Mouse (Mus musculus): ENCODE measurements around the gene Tnfsf13. TPM values are rescaled to one million over a fixed set of nuclear protein-coding genes. Genes with fewer than 3 reads are reported as not detected.
"Not testable (repeated sequence)": the region's sequence is repeated elsewhere in the genome, so short reads cannot be mapped to it uniquely, and the experiment has no call there.

Tnfsf13 gene
- polyA plus RNA-seq, 1 experiment from 2014 or later = 0.93 TPM

DNA sequence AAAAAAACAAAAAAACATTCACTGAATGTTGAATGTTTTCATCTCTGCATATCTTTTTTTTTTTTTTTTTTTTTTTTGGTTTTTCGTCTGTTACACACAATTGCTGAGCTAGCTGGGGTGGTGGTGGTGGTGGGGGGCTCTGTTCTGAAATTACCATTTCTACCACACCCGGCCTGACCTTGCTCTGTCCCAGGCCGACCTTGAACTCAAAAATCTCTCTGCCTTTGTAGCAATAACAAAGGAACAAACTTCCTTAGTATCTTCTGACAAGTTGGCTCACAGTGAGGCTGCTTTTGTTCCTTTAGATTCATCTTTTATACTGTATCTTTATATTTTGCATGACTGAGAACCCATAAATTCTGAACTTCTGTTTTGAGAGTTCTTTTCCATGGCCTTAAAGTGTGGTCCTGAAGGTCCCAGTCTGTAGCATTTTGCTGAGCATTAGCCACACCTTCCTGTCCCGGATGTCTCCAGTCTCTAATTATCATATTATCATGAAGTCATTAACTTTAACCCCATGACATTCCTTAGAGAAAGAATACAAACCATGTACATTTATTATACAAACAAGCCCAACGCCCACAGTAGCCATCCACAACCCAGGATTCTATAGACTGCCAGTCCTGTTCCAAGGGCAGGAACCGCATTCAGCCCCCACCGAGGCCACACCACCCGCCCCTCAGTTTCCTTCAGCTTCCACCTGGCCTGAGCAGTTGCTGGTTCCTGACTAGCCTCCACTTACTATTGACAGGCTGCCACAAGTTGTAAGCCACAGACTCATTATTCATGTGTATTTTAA lies 18.4 kb upstream of the Tnfsf13 start:
- no peak overlapping the region for H3K9ac ChIP-seq
- no peak for TF ChIP-seq CTCF (IDR thresholded peaks at IDR 0.05; ENCODE audit: low read depth)
- ATAC-seq (ENCODE audit: insufficient read depth) (no peak), DNase-seq (no peak)
- 50% methylated on average over 8 of the region's 8 CpGs for WGBS
- no peaks in the 10 kb centered on the region for H3K9me3 ChIP-seq (ENCODE audit: low read depth, low read length)
- H3K4me1 ChIP-seq (ENCODE audit: insufficient read depth) = no peaks in the 10 kb centered on the region
- H3K36me3 ChIP-seq (ENCODE audit: insufficient read depth) = no peaks in the 10 kb centered on the region
- H3K27ac ChIP-seq (ENCODE audit: low read depth) = no peak overlapping the region
- H3K4me2 ChIP-seq = no peak overlapping the region
- no peak overlapping the region for H3K4me3 ChIP-seq (ENCODE audit: low read depth, low read length)
- no peaks in the 10 kb centered on the region for H3K27me3 ChIP-seq (ENCODE audit: insufficient read depth, low read length)

DNA sequence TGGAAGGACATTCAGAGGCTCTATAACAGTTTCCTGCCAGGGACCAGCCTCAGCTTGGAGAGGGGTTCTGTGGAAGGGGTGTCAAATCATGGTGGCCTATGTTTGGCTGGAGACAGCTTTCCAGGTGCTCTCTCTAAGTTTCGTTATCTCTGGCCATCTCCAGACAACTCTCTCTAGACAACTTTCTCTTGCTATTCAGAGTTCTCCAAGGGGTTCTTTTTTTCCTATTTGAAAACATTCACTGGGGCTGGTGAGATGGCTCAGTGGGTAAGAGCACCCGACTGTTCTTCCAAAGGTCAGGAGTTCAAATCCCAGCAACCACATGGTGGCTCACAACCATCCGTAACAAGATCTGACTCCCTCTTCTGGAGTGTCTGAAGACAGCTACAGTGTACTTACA lies 17.8 kb upstream of the Tnfsf13 start:
- WGBS = 62% methylated on average over 2 of the region's 3 CpGs
- not testable (repeated sequence) for H3K9me3 ChIP-seq (ENCODE audit: low read depth, low read length); H3K4me1 ChIP-seq (ENCODE audit: insufficient read depth); H3K4me2 ChIP-seq; H3K9ac ChIP-seq; H3K4me3 ChIP-seq (ENCODE audit: low read depth, low read length); ATAC-seq (ENCODE audit: insufficient read depth); H3K36me3 ChIP-seq (ENCODE audit: insufficient read depth); H3K27ac ChIP-seq (ENCODE audit: low read depth); DNase-seq; H3K27me3 ChIP-seq (ENCODE audit: insufficient read depth, low read length)

DNA sequence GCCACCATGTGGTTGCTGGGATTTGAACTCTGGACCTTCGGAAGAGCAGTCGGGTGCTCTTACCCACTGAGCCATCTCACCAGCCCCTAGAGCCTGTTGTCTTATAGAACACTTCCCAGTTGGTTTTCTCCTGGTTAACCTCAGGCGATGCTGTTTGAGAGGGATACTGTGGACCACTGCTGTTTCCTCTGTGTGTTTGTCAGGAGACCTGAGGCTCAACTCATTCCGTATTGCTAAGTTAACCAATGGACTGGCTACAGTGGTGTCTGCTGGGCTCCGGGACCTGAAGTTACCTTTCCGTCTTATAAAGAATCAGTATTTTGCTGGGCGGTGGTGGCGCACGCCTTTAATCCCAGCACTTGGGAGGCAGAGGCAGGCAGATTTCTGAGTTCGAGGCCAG lies 17.3 kb upstream of the Tnfsf13 start:
- H3K9ac ChIP-seq; H3K4me1 ChIP-seq (ENCODE audit: insufficient read depth); H3K27me3 ChIP-seq (ENCODE audit: insufficient read depth, low read length); H3K27ac ChIP-seq (ENCODE audit: low read depth); H3K9me3 ChIP-seq (ENCODE audit: low read depth, low read length); H3K4me3 ChIP-seq (ENCODE audit: low read depth, low read length); H3K4me2 ChIP-seq; H3K36me3 ChIP-seq (ENCODE audit: insufficient read depth); DNase-seq; ATAC-seq (ENCODE audit: insufficient read depth): not testable (repeated sequence)
- 91% methylated on average over 10 of the region's 10 CpGs for WGBS

DNA sequence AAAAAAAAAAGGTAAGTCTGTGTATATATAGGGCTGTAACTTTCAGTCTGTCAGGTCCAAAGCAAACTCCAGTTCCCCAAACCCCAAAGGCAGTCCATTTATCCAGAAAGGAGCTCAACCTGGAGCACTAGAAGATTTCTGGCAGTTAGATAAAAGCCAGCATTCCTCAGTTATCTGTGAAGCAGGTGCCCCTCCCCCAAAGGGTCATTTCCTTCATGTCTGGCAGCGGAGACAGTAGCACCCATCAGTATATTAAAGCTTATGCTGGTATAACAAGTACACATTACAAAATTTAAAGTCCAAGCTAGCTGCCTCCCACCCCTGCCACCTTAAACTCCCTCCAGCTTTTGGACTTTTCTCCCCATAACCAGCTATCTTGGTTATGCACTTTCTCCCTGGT lies 14.0 kb upstream of the Tnfsf13 start:
- no peaks in the 10 kb centered on the region for H3K9me3 ChIP-seq (ENCODE audit: low read depth, low read length)
- no peak overlapping the region for H3K27ac ChIP-seq (ENCODE audit: low read depth)
- no peak for DNase-seq
- H3K4me1 ChIP-seq (ENCODE audit: insufficient read depth) = no peaks in the 10 kb centered on the region
- WGBS = 29% methylated on average over 1 of the region's 1 CpGs
- no peak overlapping the region for H3K9ac ChIP-seq
- H3K4me3 ChIP-seq (ENCODE audit: low read depth, low read length) = no peak overlapping the region
- H3K36me3 ChIP-seq (ENCODE audit: insufficient read depth) = no peaks in the 10 kb centered on the region
- TF ChIP-seq CTCF (IDR thresholded peaks at IDR 0.05; ENCODE audit: low read depth) = no peak
- no peak for ATAC-seq (ENCODE audit: insufficient read depth)
- H3K4me2 ChIP-seq = no peak overlapping the region
- H3K27me3 ChIP-seq (ENCODE audit: insufficient read depth, low read length) = no peaks in the 10 kb centered on the region

DNA sequence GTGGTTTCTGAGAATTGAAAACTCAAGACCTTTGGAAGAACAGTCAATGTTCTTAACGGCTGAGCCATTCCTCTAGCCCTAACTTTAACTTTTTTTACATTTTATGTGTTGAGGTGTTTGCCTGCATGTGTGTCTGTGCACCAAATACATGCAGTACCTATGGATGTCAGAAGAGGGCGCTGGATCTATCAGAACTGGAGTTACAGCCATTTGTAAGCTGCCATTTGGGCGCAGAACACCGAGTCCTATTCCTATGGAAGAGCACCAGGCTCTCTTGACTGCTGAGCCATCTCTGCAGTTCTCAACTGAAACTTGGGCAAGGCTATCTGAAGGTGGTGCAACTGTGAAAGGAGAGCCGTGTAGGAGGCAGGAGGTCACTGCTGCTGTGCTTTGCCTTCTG lies 13.0 kb upstream of the Tnfsf13 start:
- H3K4me2 ChIP-seq = no peak overlapping the region
- DNase-seq = no peak
- H3K4me3 ChIP-seq (ENCODE audit: low read depth, low read length) = no peak overlapping the region
- peak; percentile 18; the same call in 1 of the 2 replicates for TF ChIP-seq CTCF (IDR thresholded peaks at IDR 0.05; ENCODE audit: low read depth)
- no peaks in the 10 kb centered on the region for H3K9me3 ChIP-seq (ENCODE audit: low read depth, low read length)
- WGBS = 71% methylated on average over 5 of the region's 5 CpGs
- H3K9ac ChIP-seq = no peak overlapping the region
- no peak for ATAC-seq (ENCODE audit: insufficient read depth)
- H3K27me3 ChIP-seq (ENCODE audit: insufficient read depth, low read length) = no peaks in the 10 kb centered on the region
- no peaks in the 10 kb centered on the region for H3K36me3 ChIP-seq (ENCODE audit: insufficient read depth)
- no peaks in the 10 kb centered on the region for H3K4me1 ChIP-seq (ENCODE audit: insufficient read depth)
- no peak overlapping the region for H3K27ac ChIP-seq (ENCODE audit: low read depth)

DNA sequence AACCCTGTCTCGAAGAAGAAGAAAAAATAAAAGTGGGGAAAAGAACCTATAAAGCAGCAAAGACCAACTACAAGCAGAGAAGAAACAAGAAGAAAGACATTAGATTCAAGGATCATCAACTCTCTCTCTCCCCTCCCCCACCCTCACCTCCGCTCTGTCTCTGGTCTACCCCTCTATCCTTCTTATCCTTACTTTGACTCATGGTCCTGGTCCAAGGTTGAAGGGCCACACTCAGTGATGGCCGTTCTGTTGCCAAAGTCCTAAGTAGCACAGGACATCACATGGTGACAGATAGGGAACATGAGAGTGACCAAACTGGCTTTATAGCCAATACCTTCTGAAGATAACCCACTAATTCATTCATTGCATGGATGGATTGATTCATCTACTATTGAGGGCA lies 11.8 kb upstream of the Tnfsf13 start:
- Histone ChIP-seq H3K4me3 (ENCODE audit: low read depth, low read length) (no peak overlapping the region), H3K27me3 (ENCODE audit: insufficient read depth, low read length) (no peaks in the 10 kb centered on the region), H3K4me2 (no peak overlapping the region), H3K9ac (no peak overlapping the region), H3K36me3 (ENCODE audit: insufficient read depth) (no peaks in the 10 kb centered on the region), H3K4me1 (ENCODE audit: insufficient read depth) (no peaks in the 10 kb centered on the region), H3K27ac (ENCODE audit: low read depth) (no peak overlapping the region), H3K9me3 (ENCODE audit: low read depth, low read length) (no peaks in the 10 kb centered on the region)
- DNase-seq (no peak), ATAC-seq (ENCODE audit: insufficient read depth) (no peak)
- 82% methylated on average over 3 of the region's 3 CpGs for WGBS
- TF ChIP-seq CTCF (IDR thresholded peaks at IDR 0.05; ENCODE audit: low read depth) = no peak

DNA sequence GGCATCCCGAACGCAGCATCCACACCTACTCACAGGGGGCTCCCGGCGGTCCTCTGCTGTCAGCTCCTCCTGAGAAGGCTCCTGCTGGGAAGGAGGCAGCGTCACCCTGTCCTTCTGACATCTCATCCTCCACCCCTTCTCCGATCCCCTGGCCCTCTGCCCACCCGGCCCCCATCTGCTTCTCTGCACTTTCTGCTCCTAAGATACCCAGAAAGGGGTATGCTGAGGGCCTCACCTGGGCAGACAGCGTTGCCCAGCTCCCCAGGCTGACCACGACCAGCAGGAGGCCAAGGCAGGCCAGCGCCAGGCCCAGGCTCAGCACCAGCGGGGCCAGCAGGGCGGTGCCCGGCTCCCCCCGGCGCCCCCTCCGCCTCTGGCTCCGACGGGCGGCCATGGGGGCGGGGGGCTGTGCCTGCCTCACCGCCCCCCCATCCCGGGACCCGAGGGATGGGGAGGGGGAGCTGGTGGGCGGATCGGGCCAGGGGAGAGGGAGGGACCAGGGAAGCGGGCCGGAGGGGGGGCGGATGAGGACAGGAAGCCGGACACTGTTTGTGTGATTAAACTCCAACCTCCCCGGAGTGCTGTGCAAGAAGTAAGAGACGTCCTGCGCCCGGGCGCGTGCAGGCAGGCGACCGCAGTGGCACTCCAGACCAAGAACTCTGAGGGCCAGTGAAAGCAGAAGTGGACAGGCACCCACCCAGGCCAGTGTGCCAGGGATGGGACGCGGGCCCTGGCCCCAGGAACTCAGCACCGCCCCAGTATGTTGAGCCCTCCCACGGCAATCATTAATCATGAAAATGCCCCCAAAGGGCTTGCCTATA lies 10.0 kb upstream of the Tnfsf13 start, which contains the start of the genes Tnfsf12 and Tnfsfm13:
Gene Tnfsf12 (minus strand): TSS at position 489 of the 821 bp plus-strand sequence.
Gene Tnfsfm13 (minus strand): TSS at position 738 of the 821 bp plus-strand sequence.
- Histone ChIP-seq H3K27ac (ENCODE audit: low read depth) (peak within 1 kb of the TSS; percentile 54), H3K4me1 (ENCODE audit: insufficient read depth) (no peaks in the 10 kb centered on the region), H3K4me3 (ENCODE audit: low read depth, low read length) (peak within 1 kb of the TSS; percentile 56), H3K36me3 (ENCODE audit: insufficient read depth) (no peaks in the 10 kb centered on the region), H3K9ac (peak within 1 kb of the TSS; percentile 84), H3K27me3 (ENCODE audit: insufficient read depth, low read length) (no peaks in the 10 kb centered on the region), H3K9me3 (ENCODE audit: low read depth, low read length) (no peaks in the 10 kb centered on the region), H3K4me2 (peak within 1 kb of the TSS; percentile 92)
- peak; percentile 79 for DNase-seq
- ATAC-seq (ENCODE audit: insufficient read depth) = peak; percentile 85
- peak; percentile 37; the same call in 1 of the 2 replicates for TF ChIP-seq CTCF (IDR thresholded peaks at IDR 0.05; ENCODE audit: low read depth)
- under 1% methylated on average over 40 of the region's 41 CpGs for WGBS

Data from lung, embryonic 14.5 days (tissue).